Mouse (Mus musculus) stomach, postnatal 0 days (tissue): Measurements from ENCODE around the gene Klrb1f. TPM values are rescaled to one million over a fixed set of nuclear protein-coding genes. Genes with fewer than 3 reads are reported as not detected.
"Not testable (repeated sequence)": the region's sequence is repeated elsewhere in the genome, so short reads cannot be mapped to it uniquely, and the experiment has no call there.

Source experiments
- ATAC-seq: fragments of 200-750 bp; cut with Nextera tagmentation; 2 replicates; pipeline ENCODE4 v1.8.0; 2017; ENCODE audit not compliant: low FRiP score, low TSS enrichment
- DNase-seq: peaks from one replicate; pipeline ENCODE4 v3.0.0-alpha.2; 2016; ENCODE audit warnings: low spot score
- H3K27ac ChIP-seq: fragments of 300-500 bp; sonication (generic); replicated peaks from 2 replicates; pipeline ENCODE4 v1.5.1; 2014; ENCODE audit warnings: mild to moderate bottlenecking, control low read depth
- H3K27me3 ChIP-seq: fragments of 300-500 bp; sonication (generic); 2 replicates; pipeline ENCODE4 v1.6.1; 2014; ENCODE audit warnings: low read length; ENCODE audit not compliant: control insufficient read depth, insufficient read depth
- H3K36me3 ChIP-seq: fragments of 300-500 bp; sonication (generic); 2 replicates; pipeline ENCODE4 v1.6.1; 2014; ENCODE audit warnings: low read length, mixed read lengths; ENCODE audit not compliant: control insufficient read depth, insufficient read depth
- H3K4me1 ChIP-seq: fragments of 300-500 bp; sonication (generic); replicated peaks from 2 replicates; pipeline ENCODE4 v1.6.1; 2014; ENCODE audit warnings: antibody characterized with exemption; ENCODE audit not compliant: control insufficient read depth, insufficient read depth
- H3K4me2 ChIP-seq: fragments of 300-500 bp; sonication (generic); replicated peaks from 2 replicates; pipeline ENCODE4 v1.6.1; 2014; ENCODE audit warnings: low read depth, mild to moderate bottlenecking, control low read depth, moderate library complexity
- H3K4me3 ChIP-seq: fragments of 300-500 bp; sonication (generic); 2 replicates; pipeline ENCODE4 v1.5.1; 2014; ENCODE audit warnings: low read depth, low read length, control low read depth
- H3K9ac ChIP-seq: fragments of 300-500 bp; sonication (generic); 2 replicates; pipeline ENCODE4 v1.6.1; 2014; ENCODE audit warnings: mild to moderate bottlenecking, low read length, control low read depth, mixed read lengths
- H3K9me3 ChIP-seq: fragments of 300-500 bp; sonication (generic); 2 replicates; pipeline ENCODE4 v1.6.1; 2016; ENCODE audit warnings: low read length; ENCODE audit not compliant: control insufficient read depth
- CTCF ChIP-seq: IDR thresholded peaks from 2 replicates; pipeline ENCODE4 v1.5.1; 2016; ENCODE audit warnings: antibody characterized with exemption, low read depth, mild to moderate bottlenecking, moderate library complexity
- EP300 ChIP-seq: optimal IDR thresholded peaks from 2 replicates; pipeline ENCODE3; 2016; ENCODE audit warnings: antibody characterized with exemption
- WGBS: fragments of 180-500 bp; shearing (Covaris S2); extraction: QIAGEN DNeasy Blood & Tissue Kit; methylation state at CpG from one replicate; pipeline ENCODE4 v1.1.7; 2014; 5-methylcytosine and 5-hydroxymethylcytosine counted together
- polyA plus RNA-seq: library from polyadenylated mRNA; unstranded; fragments of >200 nt; fragmentation: Nextera tagmentation; extraction: Ambion mirVana; gene quantifications from 2 replicates; pipeline ENCODE4 v1.2.1, GENCODE M21; 2015

Gene Klrb1f
- polyA plus RNA-seq, 1 experiment from 2014 or later, result 0.18 TPM

DNA sequence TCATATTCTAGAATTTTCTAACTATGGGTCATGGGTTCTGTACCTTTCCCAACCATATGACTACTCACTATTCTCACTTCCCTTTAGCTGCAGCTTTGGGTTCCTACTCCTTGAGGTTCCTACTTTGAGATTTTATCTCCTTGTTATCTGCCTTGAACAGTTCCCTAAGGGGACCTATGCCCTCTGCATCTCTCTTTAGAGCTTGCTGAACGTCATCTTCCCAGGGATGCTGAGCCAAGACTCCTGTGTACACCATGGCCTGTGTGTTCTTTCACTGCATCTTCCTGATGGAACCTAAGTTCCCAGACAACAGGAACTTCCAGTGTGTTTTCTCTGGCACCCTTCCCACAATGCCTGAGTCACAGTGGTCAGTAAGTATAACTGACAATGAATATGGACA is 52.2 kb downstream of the Klrb1f start:
- no peaks in the 10 kb centered on the region for H3K36me3 ChIP-seq
- no peak overlapping the region for H3K27ac ChIP-seq
- no peak overlapping the region for H3K9ac ChIP-seq
- no peak for DNase-seq
- 40% methylated on average over 1 of the region's 1 CpGs for WGBS
- H3K4me1 ChIP-seq, result no peaks in the 10 kb centered on the region
- TF ChIP-seq CTCF (no peak), EP300 (no peak)
- no peaks in the 10 kb centered on the region for H3K27me3 ChIP-seq
- H3K4me3 ChIP-seq, result no peak overlapping the region
- H3K9me3 ChIP-seq, result no peaks in the 10 kb centered on the region
- ATAC-seq, result no peak
- H3K4me2 ChIP-seq, result no peak overlapping the region

DNA sequence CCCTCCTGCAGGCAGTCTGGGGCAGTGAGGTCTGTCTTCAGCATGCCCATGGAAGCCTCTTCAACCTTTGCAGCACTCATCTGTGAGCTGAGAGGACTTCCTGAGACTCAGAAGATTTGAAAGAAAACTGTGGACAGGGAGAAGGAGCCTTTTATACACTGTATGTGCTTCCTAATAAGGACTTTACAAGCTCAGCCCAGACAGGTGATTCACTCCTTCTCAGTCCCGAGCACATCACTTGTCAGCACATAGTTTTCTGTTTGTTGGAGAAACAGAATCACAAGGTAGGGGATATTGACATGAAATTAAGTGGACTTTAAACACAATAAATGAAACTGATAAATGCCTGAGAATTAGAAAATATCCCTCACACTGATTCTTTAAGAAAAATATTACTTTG is 55.1 kb downstream of the Klrb1f start, which contains the start of gene Clec2e:
TSS of gene Clec2e (minus strand) at position 120 of the 400 bp plus-strand sequence.
- not testable (repeated sequence) for ATAC-seq, H3K27ac ChIP-seq, H3K4me1 ChIP-seq, H3K36me3 ChIP-seq, H3K4me2 ChIP-seq, DNase-seq, H3K27me3 ChIP-seq, H3K4me3 ChIP-seq, H3K9me3 ChIP-seq, H3K9ac ChIP-seq
- 49% methylated on average over 1 of the region's 1 CpGs for WGBS

DNA sequence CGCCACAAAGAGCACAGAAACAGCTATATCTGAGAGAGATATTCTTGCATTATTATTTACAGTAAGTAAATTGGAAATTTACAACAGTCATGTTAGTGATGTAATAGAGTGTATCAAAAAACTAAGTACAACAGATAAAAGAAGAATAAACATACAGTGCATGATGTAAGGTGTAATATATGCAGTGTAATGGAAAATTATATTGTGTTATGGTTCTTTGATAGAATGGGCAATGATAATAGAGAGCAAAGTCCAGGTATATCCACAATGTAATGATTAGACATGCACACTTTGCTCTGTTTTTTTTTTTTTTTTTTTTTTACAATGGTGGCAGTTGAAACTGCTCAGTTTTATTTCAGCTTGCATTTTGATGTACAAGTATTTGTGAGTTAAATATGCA is 55.9 kb downstream of the Klrb1f start:
- no peaks in the 10 kb centered on the region for H3K27me3 ChIP-seq
- H3K9ac ChIP-seq, result no peak overlapping the region
- no peak overlapping the region for H3K27ac ChIP-seq
- H3K36me3 ChIP-seq, result no peaks in the 10 kb centered on the region
- H3K4me3 ChIP-seq, result no peak overlapping the region
- WGBS, result 77% methylated on average over 1 of the region's 1 CpGs
- no peaks in the 10 kb centered on the region for H3K9me3 ChIP-seq
- H3K4me1 ChIP-seq, result no peaks in the 10 kb centered on the region
- DNase-seq, result no peak
- TF ChIP-seq CTCF, result no peak
- TF ChIP-seq EP300, result no peak
- H3K4me2 ChIP-seq, result no peak overlapping the region
- ATAC-seq, result peak; percentile 73; the same call in 1 of the 2 replicates

DNA sequence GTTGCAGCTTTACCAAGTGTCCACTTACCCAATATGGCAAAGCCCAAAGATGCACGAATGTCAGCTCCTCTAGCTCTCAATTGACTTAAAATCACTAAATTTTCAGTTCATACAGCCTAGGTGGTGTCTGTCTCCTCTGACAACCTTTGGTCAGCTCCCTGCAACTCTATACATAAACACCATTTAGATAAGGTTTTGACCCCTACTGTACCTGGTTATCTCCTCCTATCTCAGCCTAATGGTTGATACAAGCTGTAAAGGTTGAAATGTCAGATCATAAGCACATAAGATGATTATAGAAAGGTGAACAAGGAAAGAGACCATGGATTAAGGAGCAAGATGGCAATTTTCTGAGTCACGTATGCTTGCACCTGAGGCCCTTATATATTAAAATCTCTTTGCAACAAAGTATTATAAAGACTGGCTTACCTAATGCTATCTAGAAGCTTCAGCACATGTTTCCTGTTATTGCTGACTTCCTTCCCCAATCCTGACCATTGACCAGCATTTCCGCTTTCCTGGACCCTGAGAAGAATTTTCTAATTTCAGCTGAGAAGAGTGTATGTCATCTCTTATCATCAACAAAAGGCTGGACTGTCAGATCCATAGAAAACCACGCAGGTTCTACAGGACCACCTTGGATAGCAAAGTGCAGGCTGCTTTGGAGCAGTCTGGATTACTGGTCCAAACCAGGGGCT is 57.3 kb downstream of the Klrb1f start:
- Histone ChIP-seq H3K9ac (no peak overlapping the region), H3K4me2 (no peak overlapping the region), H3K27me3 (no peaks in the 10 kb centered on the region), H3K4me3 (no peak overlapping the region), H3K27ac (no peak overlapping the region), H3K36me3 (no peaks in the 10 kb centered on the region), H3K4me1 (no peaks in the 10 kb centered on the region), H3K9me3 (no peaks in the 10 kb centered on the region)
- WGBS, result 78% methylated on average over 4 of the region's 4 CpGs
- TF ChIP-seq EP300 (no peak), CTCF (no peak)
- ATAC-seq (no peak), DNase-seq (no peak)

Other genes with a start within 250 kb of the Klrb1f start
- not detected in 2 replicates for gene Gm44511, start 219.6 kb upstream of the Klrb1f start, polyA plus RNA-seq
- 0.16 and 0.19 TPM in 2 replicates for gene Klrb1b, start 219.6 kb upstream of the Klrb1f start, polyA plus RNA-seq
- gene Clec2i, start 158.3 kb upstream of the Klrb1f start, polyA plus RNA-seq, result 0.06 and 0.17 TPM in 2 replicates
- gene BC035044, start 154.8 kb upstream of the Klrb1f start, polyA plus RNA-seq, result 0.59 and 0.68 TPM in 2 replicates
- gene Clec2g, start 111.5 kb upstream of the Klrb1f start, polyA plus RNA-seq, result 3.6 and 3.8 TPM in 2 replicates
- gene Clec2e, start 55.0 kb downstream of the Klrb1f start, polyA plus RNA-seq, result 0.07 TPM in 1 of 2 replicates, not detected in the other
- gene Clec2d, start 134.7 kb downstream of the Klrb1f start, polyA plus RNA-seq, result 0.42 and 0.87 TPM in 2 replicates
- gene Cd69, start 229.5 kb downstream of the Klrb1f start, polyA plus RNA-seq, result 0.15 and 0.18 TPM in 2 replicates